Mouse (Mus musculus): ENCODE data around the gene Bag1.
"Not testable (repeated sequence)": the region's sequence is repeated elsewhere in the genome, so short reads cannot be mapped to it uniquely, and the experiment has no call there.

Gene Bag1

GRCm38 (mm10) chr4:40938793-40939192 is 9.3 kb downstream of the Bag1 start:
- intact Hi-C loops (cut with DNase I) = no loop called here

DNA sequence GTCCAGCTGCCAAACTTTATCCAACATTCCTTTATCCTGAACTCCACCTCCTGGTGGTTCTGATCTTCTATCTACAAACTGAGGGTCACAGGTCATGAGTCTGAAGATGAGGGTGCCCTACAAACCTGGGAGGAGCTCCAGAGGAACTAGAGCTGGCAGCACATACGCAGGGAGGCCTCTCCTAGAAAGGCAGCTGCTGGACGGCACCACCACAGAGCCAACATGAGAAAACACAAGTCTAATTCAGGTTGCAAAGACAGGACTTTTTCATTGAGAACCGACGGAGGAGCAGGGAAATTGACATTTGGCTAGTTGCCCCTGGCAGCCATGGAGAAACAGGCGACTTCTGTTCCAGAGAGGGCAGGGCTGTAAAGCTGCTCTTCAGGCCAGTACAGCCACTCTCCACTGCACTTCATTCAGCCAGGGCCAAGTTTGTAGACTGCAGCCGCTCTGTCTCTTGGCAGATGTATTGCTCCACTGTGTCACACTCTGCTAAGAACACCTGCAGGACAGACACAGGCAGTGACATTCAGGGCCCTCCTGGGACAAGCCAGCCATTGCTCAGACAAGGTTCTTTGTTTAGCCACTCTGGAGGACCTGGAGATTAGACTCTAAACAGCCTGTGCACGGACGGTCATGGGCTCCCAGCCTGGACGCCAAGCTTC is 11.8 kb downstream of the Bag1 start:
- intact Hi-C loops (cut with DNase I) = no loop called here

DNA sequence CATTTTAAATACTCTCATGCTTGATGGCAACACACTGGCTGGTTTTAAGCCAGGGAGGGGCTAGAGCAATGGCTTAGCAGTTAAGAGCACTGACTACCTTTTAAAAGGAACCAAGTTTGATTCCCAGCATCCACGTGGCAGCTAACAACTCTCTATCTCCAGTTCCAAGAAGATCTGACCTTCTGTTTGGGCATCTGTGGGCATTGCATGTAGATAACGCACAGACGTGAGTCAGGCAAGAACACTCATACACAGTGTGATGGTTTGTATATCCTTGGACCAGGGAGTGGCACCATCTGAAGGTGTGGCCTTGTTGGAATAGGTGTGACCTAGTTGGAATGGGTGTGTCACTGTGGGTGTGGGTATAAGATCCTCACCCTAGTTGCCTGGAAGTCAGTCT is 13.7 kb downstream of the Bag1 start:
- intact Hi-C loops (cut with DNase I) = not testable (repeated sequence)

DNA sequence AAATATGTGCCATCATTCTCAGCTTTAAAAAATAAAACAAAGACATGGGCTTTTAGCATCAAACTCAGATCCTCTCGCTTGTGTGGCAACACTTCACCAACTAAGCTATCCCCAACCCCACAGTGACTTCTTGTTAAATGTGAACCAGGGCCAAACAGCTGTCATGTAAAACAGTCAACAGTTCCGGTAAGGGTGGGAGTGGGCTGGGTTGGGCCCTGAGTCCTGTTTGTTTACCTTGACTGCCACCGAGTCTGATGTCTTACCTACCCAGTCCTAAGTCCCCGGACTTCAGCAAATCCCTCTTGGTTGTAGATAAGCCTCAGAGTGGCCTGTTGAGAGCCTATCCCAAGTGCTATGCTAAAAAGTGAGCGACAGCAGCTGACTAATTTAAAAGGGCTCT is 14.4 kb downstream of the Bag1 start:
- intact Hi-C loops (cut with DNase I) = no loop called here

- intact Hi-C loops (cut with DNase I) = no loop called here
These were observed 19.0 kb downstream of the Bag1 start for GRCm38 (mm10) chr4:40929046-40929445.

DNA sequence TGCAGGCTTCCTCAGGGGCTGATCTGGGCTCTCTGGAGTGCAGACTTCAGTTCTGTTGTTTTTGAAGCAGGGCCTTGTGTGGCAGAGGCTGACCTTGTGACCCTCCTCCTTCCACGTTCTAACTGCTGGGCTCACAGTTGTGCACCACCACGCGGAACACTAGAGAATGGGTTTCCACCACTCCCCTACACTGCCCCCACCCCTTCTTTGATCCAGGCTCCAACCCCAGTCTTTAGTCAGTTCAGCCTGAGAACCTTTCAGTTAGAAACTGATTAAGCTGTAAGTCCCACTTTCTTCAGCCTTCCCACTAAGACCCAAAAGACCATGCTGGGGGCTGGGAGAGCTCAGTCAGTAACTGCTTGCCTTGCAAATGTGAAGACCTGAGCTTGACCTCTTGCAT is 22.5 kb downstream of the Bag1 start:
- intact Hi-C loops (cut with DNase I) = no loop called here

- intact Hi-C loops (cut with DNase I) = no loop called here
These were observed 24.9 kb downstream of the Bag1 start for GRCm38 (mm10) chr4:40923087-40923651.

DNA sequence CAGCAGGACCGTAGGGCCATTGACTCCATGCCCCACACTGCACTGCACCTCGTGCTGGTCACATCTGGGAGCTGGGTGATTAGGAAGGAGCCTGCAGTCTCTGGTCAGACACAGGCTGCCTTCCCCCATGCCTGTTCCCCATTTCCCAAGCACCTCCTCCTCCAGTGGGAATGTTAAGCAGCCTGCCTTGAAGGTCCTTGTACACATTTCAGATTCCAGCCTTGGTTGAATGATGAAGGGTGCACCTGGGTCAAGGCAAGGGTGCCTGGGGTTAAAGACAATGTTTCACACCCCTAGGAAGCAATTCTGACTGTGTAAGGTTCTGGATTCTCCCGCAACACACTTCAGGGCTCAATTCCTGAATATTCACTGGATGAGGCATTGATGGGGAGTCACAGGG is 26.8 kb downstream of the Bag1 start:
- intact Hi-C loops (cut with DNase I) = no loop called here

GRCm38 (mm10) chr4:40920576-40920975 is 27.5 kb downstream of the Bag1 start:
- intact Hi-C loops (cut with DNase I) = no loop called here

GRCm38 (mm10) chr4:40919785-40920184 is 28.3 kb downstream of the Bag1 start, which contains the start of gene Spink4:
TSS of gene Spink4 (plus strand) at chr4:40920052.
- intact Hi-C loops (cut with DNase I) = no loop called here

GRCm38 (mm10) chr4:40916592-40917155 is 31.4 kb downstream of the Bag1 start:
- intact Hi-C loops (cut with DNase I) = no loop called here

GRCm38 (mm10) chr4:40915947-40916346 is 32.1 kb downstream of the Bag1 start:
- intact Hi-C loops (cut with DNase I) = no loop called here

GRCm38 (mm10) chr4:40914287-40914867 is 33.7 kb downstream of the Bag1 start:
- intact Hi-C loops (cut with DNase I) = no loop called here

DNA sequence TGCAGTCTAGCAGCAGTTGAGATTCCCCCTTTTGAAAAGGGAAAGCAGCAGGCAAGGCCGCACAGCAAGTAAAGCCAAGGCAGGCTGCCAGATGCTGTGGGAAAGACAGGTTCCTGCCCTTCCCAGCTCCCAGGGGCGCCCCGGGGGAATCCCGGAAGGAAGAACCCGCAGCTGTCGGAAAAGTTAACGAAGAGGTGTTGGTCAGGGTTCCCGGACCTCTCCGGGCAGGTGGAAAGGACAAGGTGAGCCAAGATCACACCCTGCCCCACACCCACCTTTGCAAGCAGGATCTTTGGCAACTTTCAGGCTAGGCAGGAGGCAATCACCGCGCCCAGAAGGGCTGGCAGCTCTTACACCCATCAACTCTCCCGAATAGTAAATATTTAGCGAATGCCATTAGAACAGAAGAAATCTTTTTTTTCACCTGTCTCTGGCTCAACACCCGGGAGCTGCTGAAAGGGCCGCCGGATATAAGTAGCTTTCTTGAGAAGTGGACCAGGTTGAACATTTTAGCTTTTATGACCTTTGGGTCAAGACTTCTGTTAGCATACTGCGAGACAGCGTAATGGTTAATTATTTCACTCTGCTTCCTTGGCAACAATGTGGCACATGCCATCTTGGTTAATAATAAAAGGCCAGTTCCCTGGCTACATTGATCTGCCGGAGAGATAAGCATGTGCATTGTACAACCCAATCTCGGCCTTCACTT is 39.7 kb downstream of the Bag1 start:
- intact Hi-C loops (cut with DNase I) = no loop called here

DNA sequence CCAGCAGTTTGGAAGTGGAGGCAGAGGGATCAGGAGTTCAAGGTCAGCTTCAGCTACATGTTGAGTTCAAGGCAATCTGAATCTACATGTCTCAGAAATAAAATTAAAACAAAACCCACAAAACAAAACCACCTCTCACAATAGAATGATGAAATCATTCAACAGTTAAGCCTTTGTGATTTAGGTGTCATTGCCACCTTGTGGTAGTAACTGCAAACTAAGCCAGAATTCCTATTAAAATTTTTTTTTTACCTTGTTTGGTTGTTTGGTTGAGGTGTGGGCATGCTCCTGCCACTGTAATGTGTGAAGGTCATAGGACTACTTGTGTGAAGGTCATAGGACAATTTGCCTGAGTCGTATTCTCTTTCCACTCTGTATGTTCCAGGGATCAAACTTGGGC is 41.8 kb downstream of the Bag1 start:
- intact Hi-C loops (cut with DNase I) = loop anchor here (2.0 kb wide), 1 partner anchor 131 kb away; no protein-coding TSS in a partner anchor

- intact Hi-C loops (cut with DNase I) = no loop called here
These were observed 47.5 kb downstream of the Bag1 start for GRCm38 (mm10) chr4:40900612-40901011.

DNA sequence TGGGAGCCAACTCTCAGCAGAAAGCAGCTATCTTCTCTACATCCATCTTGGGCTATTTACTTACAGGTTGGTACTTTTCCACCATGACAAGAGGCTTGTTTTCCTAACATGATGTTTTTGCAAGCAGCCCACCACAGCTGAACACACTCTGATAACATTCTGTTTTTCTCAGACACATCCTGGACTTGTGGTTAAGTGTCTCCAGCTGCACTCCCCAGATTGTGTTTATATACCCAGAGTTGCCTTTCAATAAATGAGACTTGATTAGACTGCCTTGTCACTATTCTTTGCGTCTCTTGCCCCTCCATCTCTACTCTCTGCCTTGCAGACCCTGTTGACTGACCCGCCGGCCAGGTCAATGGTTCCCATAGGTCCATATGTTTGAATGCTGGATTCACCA is 48.0 kb downstream of the Bag1 start:
- intact Hi-C loops (cut with DNase I) = no loop called here

- intact Hi-C loops (cut with DNase I) = loop anchor here (5.0 kb wide), 1 partner anchor 37 kb away; no protein-coding TSS in a partner anchor
These were observed 48.8 kb downstream of the Bag1 start for GRCm38 (mm10) chr4:40899264-40899663.

GRCm38 (mm10) chr4:40898476-40899044 is 49.5 kb downstream of the Bag1 start:
- intact Hi-C loops (cut with DNase I) = loop anchor here (5.0 kb wide), 1 partner anchor 36 kb away; no protein-coding TSS in a partner anchor

GRCm38 (mm10) chr4:40895646-40896045 is 52.4 kb downstream of the Bag1 start:
- intact Hi-C loops (cut with DNase I) = loop anchor here (5.0 kb wide), 1 partner anchor 33 kb away; no protein-coding TSS in a partner anchor

- intact Hi-C loops (cut with DNase I) = loop anchor here (5.0 kb wide), 1 partner anchor 33 kb away; no protein-coding TSS in a partner anchor
These were observed 53.0 kb downstream of the Bag1 start for GRCm38 (mm10) chr4:40895118-40895517.
